Mouse (Mus musculus) CH12F3 (cell line): ENCODE data around the gene Rab43.

Experiments
- in situ Hi-C: fragments of 300-500 bp; cut with MboI; formaldehyde crosslinking; loops from 2 replicates; pipeline ENCODE4 v1.14.3; 2020; ENCODE audit warnings: low sequenced_read_pairs

The Rab43 gene

DNA sequence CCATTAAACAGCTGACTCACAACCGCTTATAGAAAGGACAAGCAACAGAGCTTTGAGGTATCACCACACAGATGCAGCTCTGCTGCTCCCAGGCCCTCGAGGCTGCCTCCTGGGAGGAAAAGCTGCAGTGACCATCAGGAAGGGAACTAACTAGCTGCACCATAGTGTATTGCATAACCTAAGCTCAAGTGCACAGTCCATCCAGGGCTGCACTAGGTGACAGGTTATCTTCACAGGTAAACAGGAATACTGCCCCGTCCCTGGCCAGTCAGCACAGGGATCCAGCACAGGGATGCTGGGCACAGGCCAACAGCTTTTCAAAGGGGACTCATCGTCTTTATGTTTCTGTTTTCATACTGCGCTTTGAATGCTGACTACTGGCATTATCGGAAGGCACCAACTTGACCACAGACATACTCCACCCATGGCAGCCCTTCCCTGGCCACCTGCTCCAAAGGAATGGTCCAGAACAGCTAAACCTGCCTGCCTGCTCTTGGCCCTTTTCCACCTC lies 2.3 kb downstream of the Rab43 start:
- in situ Hi-C loops = no loop called here

DNA sequence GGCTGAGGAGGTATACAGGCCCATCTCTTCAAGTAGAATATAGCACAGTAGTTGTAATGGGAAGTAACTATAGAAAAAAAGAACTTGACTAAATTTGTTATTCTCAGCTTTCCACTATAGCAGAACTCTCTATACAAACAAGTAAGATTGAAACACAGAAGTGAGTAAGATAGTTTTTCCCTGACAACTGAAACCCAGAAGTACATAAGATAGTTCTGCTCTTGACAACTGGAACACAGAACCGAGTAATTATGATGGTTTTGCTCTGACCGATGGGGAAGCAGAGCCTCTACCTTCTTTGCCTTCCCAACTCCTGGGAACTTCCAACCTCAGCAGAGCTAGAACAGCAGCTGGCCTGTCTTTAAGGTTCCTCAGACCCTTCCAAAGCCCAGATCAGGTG lies 2.8 kb downstream of the Rab43 start:
- in situ Hi-C loops = no loop called here

DNA sequence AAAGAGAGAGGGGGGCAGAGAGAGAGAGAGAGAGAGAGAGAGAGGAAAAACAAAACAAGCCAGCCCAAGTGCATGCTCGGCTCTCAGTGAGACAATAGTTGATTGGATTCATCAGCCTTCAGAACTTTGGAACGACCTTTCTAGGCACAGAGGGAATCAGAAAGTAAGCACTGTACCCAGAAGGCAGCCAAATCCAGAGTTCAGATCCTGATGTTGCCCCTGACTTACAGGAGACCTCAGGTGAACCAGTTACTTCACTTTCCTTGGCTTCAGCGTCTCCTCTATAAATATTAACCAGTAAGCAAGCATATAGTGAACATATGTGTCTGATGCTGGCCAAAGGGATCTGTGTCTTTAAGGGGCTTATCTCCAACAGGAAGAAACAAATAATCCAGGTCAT lies 3.4 kb downstream of the Rab43 start:
- in situ Hi-C loops = no loop called here

DNA sequence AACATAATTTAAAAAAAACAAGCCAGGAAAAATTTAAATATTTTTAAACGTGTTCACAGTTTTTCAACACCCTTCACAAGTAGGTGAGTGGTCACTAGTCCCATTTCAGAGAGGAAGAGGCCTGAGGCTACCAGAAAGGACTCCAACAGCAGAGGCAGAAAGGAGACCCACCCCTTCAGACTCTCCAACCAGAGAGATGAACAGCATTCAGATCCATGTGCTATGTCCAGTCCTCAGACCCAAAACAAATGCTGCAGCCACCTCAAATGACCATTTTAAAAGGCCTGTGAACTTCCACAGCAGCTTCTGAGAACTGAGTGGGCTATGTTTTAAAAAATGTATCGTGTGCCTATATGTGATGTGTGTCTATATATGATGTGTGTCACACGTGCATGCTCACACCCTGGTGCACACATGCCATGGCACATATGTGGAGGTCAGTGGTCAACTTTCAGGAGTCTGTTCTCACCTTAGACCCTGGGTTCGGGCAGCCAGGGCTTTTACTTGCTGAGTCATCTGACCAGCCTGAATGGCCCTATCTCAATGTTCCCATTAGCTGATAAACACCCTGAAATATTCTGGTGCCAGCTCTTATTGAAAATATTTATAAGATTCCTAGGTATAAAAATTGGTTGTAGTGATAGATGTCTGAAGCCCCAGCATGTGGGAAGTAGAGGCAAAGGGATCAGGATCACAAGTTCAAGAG lies 4.1 kb downstream of the Rab43 start:
- in situ Hi-C loops = no loop called here

GRCm38 (mm10) chr6:87806857-87807256 lies 5.1 kb downstream of the Rab43 start:
- in situ Hi-C loops = no loop called here

- in situ Hi-C loops = no loop called here
Observed at GRCm38 (mm10) chr6:87806028-87806427, 5.9 kb downstream of the Rab43 start.

- in situ Hi-C loops = no loop called here
Observed at GRCm38 (mm10) chr6:87805448-87805847, 6.5 kb downstream of the Rab43 start.

DNA sequence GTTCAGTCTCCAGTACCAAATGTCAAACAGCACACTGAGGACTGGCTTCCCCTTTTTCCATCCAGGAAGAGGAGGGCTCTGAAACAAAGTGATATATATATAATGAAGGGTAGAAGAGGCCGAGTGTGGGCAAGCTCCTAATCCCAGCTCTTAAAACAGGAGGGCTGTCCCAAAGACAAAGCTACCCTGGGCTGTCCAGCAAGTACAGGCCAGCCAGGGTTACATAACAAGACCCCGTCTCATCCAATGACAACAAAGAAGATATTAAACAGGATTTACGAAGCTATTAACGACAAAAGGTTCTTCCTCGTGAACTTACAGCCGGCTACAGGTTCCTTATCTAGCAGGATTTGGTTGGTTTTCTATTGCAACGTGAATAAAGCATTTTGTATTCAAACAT lies 7.1 kb downstream of the Rab43 start:
- in situ Hi-C loops = no loop called here

- in situ Hi-C loops = no loop called here
Observed at GRCm38 (mm10) chr6:87804036-87804435, 7.9 kb downstream of the Rab43 start.

GRCm38 (mm10) chr6:87802462-87802861 lies 9.5 kb downstream of the Rab43 start:
- in situ Hi-C loops = no loop called here

DNA sequence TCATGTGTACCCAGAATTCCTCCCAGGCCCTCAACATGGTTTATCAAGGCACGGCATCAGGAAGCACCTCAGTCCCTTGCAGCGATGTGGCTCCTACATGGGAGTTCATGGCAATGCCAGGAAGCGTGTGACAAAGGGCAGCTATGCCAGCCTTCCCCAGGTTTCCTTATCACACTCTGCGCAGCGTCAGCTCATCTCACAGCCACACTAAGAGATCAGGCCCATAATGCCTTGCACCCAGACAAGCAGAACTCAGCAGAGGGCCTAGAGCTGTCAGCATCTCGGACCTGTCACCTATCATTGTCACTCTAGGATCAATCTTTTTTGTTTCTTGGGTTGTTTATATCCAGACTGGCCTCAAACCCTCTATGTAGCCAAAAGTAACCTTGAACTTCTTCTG lies 12.4 kb downstream of the Rab43 start:
- in situ Hi-C loops = no loop called here

DNA sequence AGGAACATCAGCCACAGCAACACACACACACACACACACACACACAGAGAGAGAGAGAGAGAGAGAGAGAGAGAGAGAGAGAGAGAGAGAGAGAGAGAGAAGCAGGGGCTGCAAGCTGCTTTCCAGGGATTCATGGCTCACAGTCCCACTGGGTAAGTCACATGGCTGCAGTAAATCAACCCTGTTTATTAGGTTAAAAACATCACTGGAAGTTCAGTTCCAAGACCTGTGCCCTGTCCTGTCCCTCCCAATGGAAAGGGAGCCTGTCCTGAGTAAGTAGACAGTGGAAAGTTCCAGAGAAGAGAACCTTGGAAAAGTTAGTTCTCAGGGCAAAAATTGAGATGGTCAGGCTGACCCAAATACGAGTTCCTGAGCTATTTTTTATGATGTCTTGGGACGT lies 14.6 kb downstream of the Rab43 start:
- in situ Hi-C loops = no loop called here

GRCm38 (mm10) chr6:87796251-87796880 lies 15.6 kb downstream of the Rab43 start:
- in situ Hi-C loops = no loop called here

GRCm38 (mm10) chr6:87795385-87796150 lies 16.4 kb downstream of the Rab43 start:
- in situ Hi-C loops = no loop called here

GRCm38 (mm10) chr6:87793821-87794510 lies 18.0 kb downstream of the Rab43 start:
- in situ Hi-C loops = no loop called here

GRCm38 (mm10) chr6:87791826-87792225 lies 20.1 kb downstream of the Rab43 start:
- in situ Hi-C loops = no loop called here

DNA sequence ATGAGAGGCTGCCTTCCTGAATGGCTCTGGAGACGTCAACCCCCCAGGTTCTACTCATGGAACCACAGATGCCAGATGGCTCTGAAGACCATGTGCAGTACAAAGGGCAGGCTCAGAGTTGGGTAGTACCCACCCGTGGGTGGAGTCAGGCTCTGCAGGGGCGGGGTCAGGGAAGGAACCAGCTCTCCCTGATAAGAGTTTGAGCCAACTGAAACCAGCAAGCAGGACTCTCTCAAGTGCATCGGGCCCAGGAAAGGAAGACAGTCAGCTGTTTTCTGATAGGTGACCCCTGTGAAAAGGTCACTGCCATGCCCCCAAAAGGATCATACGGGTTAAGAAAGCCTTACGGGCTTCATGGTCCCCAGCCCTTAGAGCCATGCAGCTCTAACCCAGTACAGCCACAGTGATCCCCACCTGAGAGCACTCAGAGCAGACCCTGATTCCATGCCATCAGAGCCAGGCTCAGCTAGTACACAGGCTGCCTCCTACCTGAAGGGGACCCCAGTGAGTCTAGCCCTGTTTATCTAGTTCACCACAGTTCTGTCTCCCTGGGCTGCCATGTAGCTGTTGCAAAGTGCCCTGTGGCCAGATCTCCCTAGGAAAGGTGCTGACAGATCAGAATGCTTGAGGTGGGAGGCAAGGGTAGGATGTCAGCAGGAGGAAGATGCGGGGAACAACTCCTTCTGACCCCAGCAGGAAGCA lies 21.0 kb downstream of the Rab43 start:
- in situ Hi-C loops = no loop called here

DNA sequence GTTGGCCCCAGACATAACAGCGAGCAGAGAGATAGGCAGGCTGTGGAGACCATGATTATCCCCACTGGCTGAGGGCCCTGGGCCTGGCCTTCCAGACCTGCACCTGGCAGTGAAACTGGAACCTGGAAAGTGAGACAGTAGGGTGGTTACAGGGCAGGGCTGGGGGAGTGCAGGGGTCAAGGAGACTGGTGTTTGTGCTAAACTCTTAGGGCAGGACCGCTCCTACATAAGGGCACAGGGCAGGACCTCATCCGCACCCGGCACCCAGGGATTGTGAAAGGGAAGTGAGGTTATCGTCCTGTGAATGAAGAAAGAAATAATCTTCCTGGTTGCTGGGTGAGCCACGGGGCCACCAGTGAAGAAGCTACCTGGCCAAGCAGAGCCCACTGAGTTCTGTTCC lies 22.2 kb downstream of the Rab43 start:
- in situ Hi-C loops = no loop called here

- in situ Hi-C loops = no loop called here
Observed at GRCm38 (mm10) chr6:87788896-87789587, 22.9 kb downstream of the Rab43 start.

GRCm38 (mm10) chr6:87788266-87788895 lies 23.6 kb downstream of the Rab43 start:
- in situ Hi-C loops = no loop called here
